Mouse (Mus musculus): ENCODE data around the gene Sgsm2.

The Sgsm2 gene

DNA sequence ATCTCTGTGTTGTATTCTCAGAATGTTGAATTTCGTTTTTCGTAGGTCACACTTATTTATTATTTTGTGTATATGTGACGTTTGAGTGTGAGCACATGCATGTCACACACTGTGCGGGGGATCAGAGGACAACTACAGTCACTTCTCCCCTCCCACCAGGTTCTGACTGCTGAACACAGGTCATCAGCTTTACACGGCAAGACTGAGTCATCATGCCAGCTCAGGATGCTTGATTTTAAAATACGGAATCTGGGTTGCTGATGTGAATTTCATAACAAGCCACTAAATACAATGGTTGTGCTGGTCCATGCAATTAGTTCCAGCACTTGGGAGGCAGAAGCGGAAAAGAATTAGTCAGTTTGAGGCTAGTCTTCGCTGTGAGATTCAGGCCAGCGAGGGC lies 15.9 kb downstream of the Sgsm2 start:
- no peak for DNase-seq

DNA sequence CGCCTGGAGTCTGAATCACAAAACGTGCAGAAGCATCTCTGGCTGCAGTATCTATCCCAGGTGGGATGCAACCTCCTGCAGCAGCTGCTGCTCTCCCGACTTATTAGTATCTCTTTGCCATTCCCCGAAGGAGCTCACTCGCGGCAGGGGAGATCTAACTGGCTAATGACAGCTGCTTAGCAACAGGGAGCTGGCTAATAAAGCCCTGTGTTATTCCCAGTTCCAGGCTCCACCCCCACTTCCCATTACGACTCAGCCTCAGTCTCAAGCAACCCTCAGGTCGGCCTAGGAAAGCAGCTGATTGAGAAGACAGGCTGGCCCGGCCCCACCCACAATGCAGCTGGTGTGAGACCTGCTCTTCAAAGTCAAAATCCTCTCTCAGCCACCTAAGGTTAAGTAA lies 20.1 kb downstream of the Sgsm2 start:
- peak; percentile 67 to 75 for DNase-seq

DNA sequence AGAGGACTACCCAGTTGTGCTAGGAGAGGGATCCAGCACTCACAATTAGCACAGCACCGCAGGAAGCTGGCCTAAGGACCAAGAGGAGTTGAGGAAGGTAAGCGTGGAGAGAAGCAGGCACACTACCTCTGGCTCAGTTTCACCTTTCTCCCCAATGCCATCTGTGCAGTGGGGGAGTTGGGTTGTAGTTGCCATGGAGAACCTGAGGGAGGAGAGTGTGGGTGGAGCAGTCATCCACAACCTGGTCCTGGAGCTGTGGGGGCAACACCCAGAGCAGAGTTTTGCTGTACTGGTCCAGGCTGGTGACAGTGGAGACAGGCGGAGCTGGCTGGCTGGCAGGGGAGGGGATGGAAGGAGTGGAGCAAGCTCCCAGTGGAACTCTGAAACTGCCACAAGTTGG lies 22.2 kb downstream of the Sgsm2 start:
- peak in 1 of 2 experiments; percentile 35 for DNase-seq

DNA sequence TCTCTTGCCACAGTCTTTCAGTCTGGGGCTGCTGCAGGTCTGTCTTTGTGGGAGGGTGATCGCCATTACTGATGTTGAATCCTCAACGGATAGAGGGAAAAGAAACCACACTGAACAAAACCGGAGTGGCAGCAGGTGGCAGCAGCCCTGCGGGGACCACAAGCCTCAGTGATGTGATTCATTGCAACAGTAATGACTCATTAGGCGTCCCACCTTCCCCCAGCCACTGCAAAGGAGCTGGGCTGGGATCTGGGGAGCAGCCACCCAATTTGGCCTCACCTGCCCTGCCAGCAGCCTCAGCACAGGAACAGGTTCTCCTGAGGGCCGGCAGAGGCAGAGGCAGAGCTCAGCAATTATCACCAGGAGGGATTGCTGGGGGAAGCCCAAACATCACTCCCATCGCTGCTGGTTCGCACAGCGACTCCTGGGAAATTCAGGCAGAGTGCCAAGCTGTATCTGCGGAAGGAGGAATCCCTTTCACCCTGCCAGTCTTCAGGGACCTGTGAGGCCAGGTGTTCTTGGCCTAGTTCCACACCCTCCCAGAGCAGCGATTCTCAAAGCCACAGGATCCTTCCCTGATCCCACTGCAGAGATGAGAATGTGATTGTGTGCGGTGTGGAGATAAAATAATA lies 25.8 kb downstream of the Sgsm2 start:
- DNase-seq, result peak; percentile 34 to 60

DNA sequence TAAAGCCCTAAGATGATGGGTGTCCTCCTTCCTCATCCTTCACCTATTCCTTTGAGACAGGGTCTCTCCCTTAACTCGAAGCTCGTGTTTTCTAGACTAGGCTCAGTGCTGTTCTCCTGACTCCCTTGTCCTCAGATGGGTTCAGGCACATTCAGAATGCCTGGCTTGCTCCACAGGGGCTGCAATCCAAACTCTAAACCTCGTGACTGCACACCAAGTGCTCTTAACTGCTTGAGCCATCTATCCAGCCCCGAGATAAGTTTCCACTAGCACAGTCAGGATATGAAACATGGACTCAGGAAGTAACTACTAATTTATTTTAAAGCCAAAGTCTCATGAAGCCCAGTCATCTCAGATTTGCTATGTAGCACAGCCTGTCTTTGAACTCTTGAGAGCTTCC lies 26.3 kb downstream of the Sgsm2 start:
- no peak for DNase-seq

DNA sequence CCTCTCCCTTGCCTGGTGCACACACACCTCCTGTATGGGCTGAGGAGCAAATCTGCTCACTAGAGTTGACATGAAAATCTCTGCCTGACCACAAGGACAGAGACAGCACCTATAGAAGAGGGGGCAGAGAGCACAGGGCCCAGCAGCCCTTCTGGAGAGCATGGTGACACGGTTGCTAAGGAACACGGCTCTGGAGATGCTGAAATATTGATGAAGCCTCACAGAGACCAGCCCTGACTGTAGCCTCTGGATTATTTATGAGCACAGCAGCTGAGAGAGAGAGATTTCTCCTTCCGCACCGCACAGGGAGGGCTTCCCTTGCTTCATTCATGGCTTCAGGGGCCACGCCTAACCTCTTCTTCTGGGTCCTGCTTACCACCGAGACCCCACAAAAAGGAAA lies 27.3 kb downstream of the Sgsm2 start:
- DNase-seq, result no peak

DNA sequence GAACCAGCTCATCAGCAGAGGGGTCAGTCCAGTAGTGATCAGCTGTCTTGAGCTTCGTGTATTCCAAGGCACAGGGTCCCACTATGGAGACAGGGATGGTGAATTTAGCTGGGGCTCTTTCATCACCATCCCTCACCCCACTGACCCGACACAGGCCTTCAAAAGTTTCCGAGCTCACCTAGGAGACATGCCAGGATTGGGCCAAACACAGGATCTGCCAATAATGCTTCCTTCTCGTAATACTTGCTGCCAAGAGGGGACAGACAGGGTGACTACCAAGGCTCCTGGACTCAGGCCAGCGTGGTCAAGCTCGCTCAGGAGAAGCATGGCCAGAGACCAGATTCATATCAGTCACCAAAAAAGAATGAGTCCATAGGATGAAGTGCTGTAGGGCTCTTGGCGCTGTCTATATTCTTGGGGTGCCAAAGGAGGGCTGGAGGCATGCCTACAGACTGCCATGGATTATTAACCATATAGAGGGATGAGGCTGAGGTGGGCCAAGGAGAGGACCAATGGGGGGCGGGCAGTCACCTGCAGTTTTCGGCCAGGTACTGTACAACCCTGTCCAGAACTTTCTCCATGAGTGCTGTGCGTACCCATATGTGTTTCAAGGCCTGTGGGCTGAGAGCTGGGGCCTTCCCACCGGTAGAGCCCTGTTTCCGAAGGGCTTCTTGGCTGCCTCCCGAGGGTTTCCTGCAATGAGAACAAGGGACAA lies 28.7 kb downstream of the Sgsm2 start:
- no peak for DNase-seq

DNA sequence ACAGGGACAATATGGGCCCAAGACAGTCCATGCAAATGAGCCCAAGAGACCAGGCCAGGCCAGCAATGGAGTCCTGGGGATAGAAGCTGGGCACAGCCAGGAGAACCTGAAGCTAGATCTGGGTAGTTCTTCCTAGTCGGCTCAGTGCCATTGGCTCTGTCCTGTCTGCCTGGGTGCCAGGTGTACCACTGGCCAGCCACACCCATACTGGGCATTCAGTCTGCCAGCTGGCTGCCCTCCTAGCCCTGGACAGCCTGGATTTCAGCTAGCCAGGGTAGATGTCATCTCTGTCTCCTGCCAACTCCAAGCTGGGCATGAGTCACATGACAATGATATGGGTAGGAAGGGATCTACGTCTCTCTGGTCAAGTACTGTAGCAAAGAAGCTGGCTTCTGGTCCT lies 29.7 kb downstream of the Sgsm2 start:
- no peak for DNase-seq

DNA sequence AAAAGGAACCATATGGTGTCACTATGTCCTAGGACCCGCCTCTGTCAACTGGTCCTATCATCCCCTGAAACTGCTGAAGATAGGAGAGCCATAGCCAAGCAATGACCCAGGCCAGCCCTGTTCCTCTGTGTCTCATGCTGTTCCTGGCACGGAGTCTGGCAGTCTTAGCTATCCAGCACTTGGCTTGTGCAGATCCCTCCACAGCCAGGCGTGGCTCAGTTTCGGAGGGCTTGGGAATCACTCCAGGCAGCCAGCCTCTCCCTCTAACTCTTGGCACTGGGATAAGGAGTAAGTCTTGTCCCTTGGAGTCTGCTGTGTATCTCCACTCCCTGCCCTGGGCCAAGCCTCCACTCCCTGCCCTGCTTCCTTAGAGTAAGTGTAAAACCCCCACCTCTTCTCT lies 30.2 kb downstream of the Sgsm2 start:
- DNase-seq, result no peak

DNA sequence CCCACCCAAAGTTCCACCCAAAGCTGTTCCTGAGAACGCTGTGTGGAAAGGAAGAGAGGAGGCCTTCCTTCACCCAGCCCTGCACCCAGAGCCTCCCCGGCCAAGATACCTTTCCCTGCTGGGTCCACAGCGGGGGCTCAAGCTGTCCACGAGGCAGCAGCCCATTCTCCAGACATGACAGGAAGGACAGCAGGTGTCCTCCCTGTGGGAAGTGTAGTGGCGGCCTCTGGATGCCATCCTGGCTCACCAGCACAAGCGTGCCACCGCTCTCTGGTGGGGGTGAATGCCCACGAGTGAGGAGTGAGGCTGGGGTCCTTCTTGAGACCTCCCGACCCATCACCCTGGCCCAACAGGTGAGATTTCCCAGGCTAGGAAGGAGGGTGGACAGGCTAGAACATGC lies 31.6 kb downstream of the Sgsm2 start:
- DNase-seq, result no peak

DNA sequence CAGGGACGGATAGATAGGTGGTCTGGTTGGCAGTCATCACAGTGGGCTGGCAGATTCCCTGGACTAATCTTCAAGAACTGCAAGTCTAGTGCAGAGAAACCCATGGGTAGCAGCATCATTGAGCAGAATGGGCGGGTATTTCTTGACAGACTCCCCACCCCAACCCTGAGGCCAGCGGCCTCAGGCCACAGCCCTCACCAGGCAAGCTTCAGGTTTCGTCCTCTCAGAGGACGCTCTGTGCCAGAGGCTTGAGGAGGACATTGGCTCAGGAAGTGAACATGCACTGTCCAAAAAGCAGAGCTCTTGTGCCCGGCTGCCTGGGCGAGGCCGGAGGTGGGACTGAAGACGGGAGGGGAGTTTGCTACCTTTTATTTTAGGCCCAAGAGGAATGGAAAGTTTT lies 32.4 kb downstream of the Sgsm2 start:
- no peak for DNase-seq

DNA sequence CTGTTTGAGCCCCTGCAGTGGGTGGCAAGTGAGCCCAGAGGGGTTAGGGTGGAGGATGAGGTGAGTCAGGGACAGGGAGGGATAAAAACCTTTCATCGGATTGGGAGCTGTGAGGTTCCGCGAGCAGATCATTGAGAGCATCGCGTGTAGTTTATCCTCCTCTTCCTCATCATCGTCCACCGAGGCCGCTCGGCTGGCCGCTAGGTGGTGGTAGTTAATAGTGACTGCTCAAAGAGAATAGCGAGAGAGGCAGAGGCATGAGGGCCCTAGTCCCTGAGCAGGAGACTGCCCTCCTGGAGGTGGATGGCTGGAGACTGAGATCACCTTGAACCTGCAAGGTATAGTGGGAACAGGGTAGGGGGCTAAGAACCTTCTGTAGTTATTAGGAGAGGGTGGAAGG lies 33.4 kb downstream of the Sgsm2 start:
- peak; percentile 53 to 65 for DNase-seq

DNA sequence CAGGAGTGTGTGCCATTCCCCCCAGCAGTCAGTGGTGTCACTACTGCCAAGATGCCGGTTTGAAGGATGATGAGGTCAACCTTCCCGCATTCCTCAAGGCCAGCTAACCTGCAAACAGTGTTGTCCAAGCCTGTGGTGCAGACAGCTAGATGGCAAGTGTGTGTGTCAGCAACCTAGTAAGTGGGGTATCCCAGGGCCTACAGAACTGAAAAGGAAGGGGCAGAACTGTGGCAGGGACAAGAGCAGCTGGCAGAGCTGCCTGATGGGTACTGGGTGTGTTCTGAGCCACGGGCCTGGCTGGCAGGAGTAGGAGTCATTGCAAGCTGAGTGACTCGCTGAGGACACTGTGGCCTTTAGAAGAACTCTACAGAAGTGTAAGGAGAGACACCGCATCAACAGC lies 34.7 kb downstream of the Sgsm2 start:
- DNase-seq, result no peak

DNA sequence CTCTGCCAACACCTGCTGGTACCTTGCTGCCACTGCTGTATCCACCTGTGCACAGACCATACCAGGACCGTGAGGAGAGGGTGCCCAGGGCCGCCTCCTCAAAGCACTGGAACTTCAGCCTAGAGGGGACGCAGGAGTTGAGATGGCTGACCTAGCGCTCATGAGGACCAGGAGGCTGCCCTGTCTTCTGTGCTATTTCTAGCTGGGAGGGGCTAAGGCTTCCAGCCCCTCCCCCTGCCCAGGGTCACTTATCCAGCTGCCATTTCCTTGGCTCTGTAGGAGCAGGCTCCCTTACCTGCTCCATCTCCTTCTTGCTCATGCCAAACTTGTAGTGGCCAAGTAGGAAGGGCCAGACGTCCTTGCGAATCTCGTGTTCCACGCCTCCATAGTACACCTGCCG lies 39.1 kb downstream of the Sgsm2 start:
- DNase-seq, result no peak

DNA sequence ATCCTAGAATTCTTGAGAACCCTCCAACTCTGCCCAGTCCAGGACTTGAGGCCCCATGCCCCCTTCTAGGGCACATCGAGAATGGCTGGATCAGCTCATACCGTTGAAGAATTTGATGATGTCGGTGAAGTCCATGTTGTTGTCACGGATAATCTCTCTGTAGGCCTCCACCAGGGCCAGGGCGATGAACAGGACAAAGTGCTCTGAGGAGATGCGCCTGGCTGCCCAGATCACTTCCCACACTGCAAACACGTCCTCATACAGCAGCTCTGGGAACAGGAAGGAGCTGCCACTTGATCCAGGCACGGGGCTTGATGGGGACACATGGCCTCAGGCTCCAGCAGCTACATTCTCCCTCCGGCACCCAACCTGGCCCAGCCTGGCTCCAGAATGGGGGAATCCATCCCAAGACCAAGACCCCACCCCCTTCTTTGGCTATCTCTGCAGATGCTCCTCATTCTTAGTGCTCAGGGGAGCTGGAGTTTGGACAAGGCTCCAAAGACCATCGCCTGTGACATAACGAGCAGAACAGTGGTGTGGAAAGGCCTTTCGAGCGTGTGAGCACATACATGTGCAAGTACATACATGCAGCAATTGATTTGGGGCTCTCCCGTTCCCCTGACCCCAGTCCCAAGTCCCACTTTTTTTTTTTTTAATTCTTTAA lies 45.7 kb downstream of the Sgsm2 start:
- DNase-seq, result peak; percentile 47 to 65

DNA sequence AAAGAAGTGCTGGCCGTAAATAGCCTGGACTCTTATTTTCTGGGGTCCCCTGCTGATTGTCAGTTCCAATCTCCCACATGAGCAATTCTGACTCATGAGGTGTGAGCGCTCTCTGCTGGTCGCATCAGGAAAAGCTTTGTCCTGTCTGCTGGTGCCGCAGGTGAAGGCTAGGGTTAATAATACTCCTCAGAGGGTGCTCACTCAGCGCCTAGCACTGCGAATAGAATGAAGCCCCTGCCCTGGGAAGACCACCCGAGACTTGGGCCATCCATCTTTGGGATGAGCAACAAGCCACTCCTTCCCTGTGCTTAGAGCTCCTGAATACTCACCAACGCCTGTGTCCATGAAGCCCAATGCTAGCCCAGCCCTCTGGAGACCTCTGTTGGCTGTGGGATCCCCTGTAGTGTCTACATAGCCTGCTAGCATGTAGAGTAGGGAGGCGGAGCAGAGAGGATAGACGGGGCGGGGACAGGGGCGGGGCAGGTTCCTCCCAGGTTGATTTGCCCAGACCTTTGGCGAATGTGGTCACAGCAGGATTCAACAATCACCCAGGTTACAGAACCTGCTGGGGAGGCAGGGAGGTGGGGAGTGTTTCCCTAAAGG lies 48.8 kb downstream of the Sgsm2 start:
- peak; percentile 89 to 90 for DNase-seq

DNA sequence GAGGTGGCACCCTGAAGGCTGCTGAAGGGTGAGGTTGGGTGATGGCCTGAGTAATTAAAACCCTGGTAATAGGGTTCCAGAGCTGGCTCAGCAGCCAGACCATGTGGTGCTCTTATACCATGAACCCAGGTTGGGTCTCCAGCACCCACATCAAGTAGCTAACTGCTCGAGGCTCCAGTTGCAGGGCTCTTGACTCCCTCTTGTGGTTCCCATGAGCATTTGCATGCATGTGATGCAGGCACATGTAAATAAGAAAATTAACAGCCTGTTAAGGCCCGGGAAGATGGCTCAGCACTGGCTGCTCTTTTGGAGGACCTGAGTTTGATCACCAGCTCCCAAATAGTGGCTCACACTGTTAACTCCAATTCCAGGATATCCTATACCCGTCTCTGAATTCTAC lies 51.1 kb downstream of the Sgsm2 start:
- DNase-seq, result no peak

DNA sequence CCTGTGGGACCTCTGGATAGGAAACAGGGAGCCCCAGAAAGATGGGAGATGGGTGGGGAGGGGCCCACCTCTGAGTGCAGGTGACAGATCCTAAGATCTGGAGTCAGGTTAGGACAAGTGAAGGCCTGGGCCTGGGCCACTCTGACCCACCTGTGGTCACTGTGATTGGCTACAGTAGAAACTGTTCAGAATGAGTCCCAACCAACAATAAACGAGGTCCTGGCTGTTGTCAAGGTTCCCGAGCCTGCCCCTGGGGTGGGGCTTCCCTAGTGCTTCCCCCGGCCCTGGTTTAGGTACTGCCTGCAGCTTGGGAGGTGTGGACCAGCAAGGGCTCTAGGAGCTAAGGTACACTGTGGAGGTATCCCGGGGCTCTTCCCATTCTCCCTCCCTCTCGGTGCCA lies 53.1 kb downstream of the Sgsm2 start:
- no peak for DNase-seq

DNA sequence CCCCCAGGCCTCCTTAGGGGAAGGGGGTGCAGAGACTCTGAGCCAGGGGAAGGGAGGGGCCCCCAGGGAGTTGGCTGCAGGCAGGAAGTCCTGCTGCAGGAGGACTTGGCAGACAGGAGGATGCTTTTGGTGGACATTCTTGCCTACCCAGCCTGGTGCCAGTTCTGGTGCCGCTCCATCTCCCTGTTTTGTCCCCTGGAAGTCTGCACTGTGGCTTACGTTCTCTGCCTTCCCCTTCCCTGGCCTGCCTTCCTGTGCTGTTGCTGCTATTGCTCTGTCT lies 53.5 kb downstream of the Sgsm2 start:
- peak in 1 of 2 experiments; percentile 48 for DNase-seq

DNA sequence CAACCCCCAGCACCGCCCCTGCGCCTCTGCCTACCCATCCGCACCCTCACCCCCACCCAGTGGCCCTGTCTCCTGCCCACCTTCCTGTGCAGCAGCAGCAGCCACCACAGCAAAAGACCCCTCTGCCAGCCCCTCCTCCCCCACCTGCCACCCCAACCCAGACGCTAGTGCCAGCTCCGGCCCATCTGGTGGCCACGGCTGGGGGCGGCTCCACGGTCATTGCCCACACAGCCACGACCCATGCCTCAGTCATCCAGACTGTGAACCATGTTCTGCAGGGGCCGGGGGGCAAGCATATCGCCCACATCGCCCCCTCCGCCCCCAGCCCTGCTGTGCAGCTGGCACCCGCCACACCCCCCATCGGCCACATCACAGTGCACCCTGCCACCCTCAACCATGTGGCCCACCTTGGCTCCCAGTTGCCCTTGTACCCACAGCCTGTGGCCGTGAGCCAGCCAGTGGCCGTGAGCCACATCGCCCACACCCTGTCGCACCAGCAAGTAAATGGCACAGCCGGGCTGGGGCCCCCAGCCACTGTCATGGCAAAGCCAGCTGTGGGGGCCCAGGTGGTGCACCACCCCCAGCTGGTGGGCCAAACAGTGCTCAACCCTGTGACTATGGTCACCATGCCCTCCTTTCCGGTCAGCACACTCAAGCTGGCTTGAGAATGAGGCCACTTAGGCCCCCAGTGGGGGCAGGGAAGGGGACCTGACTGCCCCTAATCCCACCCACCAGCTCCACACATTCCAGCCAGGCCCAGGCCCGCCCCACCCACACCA lies 54.0 kb downstream of the Sgsm2 start:
- no peak for DNase-seq

DNA sequence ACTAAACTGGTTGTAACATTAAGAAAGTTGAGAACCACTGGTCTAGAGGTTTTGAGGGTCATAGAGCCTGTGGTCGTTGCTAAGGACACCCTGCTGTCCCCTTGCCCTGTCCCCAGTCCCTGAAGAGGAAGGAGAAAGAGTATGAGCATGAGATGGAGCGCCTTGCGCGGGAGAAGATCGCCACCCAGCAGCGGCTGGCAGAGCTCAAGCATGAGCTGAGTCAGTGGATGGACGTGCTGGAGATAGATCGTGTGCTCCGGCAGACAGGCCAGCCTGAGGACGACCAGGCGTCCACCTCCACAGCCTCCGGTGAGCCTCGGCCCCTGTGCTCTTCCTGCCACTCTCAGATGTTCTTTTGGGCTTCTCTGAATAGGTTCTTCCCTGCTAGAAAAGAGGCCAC lies 54.8 kb downstream of the Sgsm2 start:
- no peak for DNase-seq

DNA sequence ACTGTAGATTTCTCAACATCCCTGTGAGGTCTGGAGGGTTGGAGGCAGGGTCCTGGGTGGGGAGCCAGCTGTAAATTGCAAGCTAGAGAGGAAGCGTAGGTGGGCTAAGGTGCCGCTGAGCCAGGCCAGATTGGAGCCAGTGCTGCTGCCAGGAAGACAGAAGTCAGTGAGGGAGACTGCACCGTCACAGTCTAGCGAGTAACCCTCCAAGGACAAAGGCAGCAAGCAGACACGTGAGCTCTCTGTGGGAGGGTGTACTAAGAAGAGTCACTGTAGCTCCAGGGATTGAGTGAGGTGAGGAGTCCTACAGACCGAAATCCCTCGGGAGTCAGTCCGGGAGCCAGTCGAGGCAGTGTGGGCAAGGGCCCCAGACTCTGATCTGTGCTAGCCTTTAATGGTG lies 55.5 kb downstream of the Sgsm2 start:
- peak; percentile 53 to 72 for DNase-seq

DNA sequence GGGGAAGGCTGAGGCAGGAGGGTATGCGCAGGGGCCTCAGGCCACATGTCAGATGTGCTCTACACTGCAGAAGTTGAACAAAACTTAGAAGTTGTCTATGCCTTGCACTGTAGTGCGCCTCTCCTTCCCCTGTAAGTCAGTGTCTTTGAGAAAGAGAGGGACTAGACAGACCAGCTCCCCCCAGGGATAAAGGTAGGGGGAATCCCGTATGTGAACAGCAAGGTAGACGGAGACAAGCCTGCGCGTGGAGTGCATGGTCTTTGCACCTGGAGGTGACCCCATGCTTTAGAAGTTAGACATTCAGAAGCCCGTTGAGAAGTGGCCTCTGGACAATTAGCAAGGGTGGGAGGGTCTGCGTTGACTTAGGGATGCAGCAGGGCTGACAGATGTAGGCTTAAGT lies 56.1 kb downstream of the Sgsm2 start:
- DNase-seq, result no peak
